Mouse (Mus musculus) mouse embryonic stem cell (cell line): ENCODE results near the gene Hectd4.

ENCODE experiments used
- in situ Hi-C, 2 experiments: fragments of 300-500 bp; cut with MboI; formaldehyde crosslinking; loops; 1 replicate in 1 of 2; 3 replicates in 1 of 2; pipeline ENCODE4 v1.14.3; 2019 to 2020; ENCODE audit warnings: low sequenced_read_pairs in 2 of 2, low pct_unique_long_range_greater_than_20kb in 1 of 2, mixed read lengths in 1 of 2; ENCODE audit not compliant: unreplicated experiment in 1 of 2

Hectd4 gene

DNA sequence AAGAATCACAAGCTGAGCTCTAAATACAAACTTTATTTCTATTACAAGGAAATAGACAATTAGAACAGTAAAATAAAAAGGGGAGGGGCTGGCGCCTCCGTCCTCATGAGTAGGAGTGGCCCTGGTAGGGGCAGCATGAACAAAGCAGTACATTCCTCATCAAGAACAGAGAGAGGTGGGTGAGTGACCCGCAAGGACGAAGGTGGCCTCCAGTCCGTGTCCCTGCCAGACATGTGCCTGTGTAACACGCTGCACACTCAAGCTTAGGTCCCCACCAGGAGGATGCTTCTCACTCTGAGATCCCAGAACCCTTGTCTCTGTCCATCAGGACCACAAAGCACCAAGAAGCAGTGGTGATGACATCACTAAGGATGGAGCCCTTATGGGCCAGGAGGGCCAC is 151.7 kb downstream of the Hectd4 start:
- in situ Hi-C loops: loop anchor here in 1 of 2 experiments (10.0 kb wide), 1 partner anchor 157 kb away; no protein-coding TSS in a partner anchor

DNA sequence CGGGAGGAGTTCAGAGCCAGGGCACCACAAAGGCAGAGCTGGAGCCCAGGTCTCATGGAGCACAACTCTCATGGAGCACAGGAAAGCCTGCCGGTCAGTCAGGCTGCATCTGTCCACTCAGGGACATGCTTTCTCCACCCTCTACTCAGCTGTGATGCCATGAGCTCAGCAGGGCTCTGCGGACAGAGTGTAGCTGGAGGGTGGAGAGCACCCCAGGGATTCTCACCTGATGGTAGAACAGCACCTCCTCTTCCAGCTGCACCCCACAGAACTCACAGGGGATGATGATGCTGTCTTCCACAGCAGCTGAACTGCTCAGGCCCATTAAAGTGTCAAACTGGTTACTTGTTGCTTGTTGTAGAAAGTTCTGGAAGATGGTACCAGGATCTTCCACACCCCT is 154.8 kb downstream of the Hectd4 start:
- in situ Hi-C loops: loop anchor here (5.0 to 10.0 kb wide), 2 partner anchors 157 to 160 kb away; no protein-coding TSS in a partner anchor

DNA sequence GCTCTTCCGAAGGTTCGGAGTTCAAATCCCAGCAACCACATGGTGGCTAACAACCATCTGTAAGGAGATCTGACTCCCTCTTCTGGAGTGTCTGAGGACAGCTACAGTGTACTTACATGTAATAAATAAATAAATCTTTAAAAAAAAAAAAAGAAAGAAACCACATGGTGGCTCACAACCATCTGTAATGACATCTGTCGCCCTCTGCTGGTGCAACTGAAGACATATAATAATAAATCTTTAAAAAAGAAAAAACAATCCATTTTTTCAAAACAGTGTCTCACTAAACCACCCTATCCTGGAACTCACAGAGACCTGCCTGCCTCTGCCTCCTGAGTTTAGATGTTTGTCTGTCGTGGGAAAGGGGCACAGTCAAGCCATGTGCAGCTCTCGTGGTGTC is 157.0 kb downstream of the Hectd4 start:
- in situ Hi-C loops: loop anchor here (5.0 to 10.0 kb wide), 2 partner anchors 160 to 162 kb away; no protein-coding TSS in a partner anchor

DNA sequence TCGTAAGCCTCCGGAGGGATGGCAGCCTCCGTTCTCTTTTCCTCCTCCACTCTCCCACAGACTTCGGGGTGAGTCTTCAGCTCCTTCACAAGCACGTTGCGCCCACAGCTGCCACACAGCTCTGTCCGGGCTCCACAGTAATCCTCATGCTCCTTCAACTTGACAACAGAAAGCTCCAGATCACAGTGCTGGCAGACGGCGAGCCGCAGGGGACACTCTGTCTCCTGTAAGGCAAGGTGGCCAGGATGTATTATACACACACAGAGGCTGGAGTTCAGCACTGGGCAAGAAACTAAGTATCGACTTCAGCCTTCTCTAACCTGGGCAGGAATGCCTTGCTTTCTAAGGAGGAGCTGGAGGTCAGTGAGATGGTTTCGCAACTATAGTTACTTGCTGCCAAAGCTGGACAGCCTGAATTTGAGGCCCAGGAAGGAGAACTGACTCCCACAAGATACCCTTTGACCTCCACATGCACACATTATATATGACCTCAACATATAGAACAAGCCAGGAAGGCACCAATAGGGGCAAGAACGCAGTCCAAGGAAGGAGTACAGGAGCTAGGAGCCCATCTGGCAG is 158.7 kb downstream of the Hectd4 start:
- in situ Hi-C loops: loop anchor here (5.0 to 10.0 kb wide), 2 partner anchors 161 to 164 kb away; no protein-coding TSS in a partner anchor

DNA sequence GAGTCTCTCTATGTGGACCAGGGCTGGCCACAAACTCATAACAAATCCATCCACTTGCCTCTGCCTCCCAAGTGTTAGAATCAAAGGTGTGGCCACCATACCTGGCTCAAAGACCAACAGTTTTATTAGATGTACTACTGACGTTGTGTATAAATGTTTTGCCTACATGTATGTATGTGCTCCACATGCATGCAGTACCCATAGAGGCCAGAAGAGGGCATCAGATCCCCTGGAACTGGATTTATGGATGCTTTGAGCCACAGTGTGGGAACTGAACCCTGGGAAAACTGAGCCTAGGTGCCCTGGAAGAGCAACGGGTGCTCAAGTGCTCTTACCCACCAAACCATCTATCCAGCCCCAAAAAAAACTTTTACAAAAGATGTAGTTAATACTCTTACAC is 160.7 kb downstream of the Hectd4 start:
- in situ Hi-C loops: no loop called here

DNA sequence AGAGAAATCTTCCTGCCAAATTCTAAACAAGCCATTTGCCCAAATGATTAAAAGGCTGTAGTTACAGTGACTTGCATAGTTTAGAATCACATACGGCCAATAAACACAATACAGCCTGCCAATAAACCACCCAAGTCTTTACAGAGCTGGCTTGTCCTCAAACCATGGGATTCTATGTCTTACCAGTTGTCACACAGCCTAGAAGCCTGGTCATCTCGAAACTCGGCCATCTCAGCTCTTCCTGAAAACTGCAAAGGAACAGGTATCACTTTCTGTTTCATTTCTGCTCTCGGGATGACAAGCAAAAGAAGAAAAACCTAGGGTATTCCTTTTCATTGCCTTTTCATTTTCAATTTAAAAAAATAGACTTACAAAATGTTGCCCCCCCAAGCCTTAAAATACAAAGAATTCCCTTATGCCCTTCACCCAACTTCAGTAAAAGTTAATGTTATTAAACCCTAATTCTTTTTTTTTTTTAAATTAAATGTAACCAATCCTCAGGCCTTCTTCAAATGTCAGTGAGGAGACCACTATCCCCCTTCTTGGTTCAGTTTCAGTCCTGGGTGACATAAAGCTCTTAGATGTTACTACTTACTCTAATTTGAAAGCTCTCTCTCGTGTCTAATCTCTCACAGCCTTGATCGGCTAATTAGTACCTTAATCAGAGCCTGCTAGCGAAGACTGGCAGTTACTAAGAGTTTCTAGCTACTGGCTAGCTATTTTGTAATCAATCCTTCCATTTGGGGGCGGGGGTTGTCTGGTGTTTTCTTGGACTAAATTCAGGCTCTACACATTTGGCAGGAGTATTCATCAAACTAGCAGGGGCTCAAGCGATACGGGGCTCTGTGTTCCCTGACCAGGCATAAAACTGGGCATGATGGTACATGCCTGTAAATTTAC is 164.1 kb downstream of the Hectd4 start:
- in situ Hi-C loops: no loop called here

DNA sequence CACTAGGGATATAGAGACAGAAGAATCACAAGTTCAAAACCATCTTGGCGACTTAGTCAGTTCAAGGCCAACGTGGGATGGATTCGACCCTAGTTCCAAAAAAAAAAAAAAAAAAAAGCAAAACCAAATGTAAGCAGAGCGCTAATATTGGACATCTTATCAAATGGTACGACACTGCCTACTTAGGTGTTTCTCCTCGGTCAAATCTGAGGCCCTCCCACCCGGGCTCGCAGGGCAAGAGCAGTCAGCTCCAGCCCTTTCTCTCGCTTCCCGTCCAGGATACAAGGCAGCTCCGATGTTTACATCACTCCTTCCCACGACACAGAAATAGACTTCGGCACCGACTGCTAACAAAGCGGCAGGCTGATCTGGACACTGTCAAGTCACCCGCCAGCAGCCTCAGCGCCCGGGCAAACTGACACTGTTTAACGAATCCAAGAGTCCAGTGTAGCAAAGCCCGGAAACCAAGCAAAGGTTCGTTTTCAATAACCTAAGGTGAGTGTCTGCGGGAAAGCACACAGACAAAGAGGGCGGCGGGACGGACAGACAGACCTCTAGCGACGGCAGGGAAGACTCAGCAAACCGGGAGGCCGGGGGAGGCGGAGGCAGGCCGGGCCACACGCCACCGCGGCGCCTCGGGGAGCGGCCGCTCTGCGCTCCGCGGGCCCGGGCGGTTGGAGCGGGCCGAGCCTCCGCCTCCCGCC is 164.9 kb downstream of the Hectd4 start:
- in situ Hi-C loops: no loop called here

DNA sequence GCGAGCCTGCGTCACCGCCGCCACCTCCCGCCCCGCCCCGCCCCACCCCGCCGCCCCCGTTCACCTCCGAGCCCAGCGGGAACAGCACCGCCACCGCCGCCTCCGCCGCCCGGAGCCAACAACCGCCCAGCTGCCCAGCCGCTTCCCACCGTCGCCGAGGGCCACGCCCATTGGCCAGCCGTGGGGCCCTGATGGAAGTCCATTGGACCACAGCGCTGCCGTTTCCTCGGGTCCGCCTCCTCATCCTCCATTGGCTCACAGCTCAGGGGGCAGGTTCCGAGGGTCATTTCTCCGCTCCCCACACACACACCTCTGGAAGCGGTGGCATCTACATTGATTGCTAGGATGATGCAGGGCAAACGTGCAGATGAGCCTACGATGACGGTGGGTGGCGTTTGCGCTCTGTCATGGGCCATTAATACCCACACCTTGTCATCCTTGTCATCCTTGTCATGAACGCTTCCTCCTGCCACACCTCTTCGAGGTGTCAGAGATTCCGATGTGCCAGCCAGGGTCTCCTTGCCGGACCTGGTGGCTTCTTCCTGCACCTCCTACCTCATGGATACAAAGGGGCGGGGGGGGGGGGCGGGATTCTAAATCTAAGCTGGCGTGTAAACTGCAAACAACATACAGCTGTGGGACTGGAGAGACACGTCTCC is 165.6 kb downstream of the Hectd4 start, which contains the start of gene Trafd1:
Gene Trafd1, minus strand, starts transcription at position 172 of the 659 bp plus-strand sequence.
- in situ Hi-C loops: no loop called here

DNA sequence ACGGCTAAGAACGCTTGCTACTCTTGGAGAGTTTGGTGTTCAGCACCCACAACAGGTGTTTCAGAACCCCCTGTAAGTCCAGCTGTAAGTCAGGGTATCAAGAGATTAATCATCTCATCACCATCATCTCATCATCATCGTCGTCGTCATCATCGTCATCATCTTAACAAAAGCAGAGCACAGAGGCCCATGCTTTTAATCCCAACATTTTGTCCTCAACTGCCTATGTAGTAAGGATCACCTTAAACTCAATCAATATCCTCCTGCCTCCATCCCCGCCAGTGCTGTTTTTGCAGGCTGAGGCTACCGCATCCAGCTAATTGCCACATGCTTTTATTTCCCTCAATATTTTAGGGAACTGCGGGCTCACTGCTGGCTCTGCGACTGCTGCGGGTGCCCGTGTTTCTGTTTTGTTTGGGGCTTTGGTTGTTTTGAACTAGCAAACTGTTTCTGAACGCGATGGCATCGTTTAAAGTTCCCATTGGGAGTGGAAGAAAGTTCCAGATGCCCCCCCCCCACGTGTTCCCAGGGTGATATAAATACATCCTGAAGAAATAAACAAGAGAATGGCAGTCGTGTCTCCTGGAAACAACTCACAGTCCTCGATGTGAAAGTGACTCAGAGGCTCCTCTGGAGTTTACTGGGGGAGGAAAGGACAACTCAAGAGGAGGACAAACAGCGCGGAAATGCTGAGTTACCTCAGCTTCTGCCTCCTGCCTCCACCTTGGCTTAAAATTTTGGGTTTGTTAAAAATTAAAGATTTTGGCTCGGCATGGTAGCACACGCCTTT is 166.3 kb downstream of the Hectd4 start:
- in situ Hi-C loops: no loop called here

DNA sequence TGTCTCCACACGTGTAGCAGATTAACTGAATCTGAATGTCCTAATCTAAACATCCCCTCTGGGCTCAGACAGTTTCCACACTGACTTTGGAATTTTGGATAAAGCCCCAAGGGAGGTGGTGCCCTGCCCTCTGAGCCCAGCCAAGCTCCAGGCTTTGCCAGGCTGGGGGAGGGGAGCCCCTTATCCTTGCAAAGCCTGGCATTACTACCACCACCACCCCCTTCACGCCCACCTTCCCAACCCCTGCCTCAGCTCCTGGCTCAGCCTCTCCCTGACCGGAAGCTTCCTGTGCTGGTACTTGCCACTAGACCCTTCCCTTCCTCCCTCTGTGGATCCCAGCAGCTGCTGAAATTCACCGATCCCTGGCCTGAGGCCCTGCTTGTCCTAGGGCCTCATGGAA is 167.1 kb downstream of the Hectd4 start:
- in situ Hi-C loops: no loop called here

DNA sequence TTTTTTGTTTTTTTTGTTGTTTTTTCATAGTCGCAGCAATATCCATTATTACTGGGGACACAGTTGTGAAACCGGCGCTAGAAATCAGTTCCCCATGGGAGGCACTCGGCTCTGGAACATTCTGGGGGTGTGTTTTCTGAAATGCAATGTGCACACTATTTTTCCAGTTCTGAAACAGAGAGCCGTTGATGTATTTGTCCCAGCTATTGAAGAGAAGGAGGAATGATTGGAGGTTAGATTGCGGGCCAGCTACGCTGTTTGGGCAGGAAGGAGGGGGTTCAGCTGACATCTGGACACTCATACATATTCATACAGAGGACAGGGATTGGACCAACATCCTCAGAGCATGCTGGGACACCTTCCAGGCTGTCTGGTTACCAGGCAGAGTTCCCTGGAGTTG is 169.1 kb downstream of the Hectd4 start:
- in situ Hi-C loops: no loop called here

DNA sequence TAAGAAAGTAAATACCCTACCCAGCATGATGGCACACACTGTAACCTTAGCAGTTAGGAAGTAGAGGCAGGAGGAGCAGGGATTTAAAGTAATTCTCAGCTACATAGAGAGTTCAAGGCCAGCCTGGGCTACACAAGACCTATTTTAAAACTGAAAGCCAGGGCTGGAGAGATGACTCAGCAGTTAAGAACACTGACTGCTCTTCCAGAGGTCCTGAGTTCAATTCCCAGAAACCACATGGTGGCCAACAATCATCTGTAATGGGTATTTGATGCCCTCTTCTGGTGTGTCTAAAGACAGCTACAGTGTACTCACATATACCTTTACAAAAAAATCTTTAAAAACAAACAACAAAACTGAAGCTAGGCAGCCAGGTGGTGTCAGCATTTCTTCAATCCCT is 169.7 kb downstream of the Hectd4 start:
- in situ Hi-C loops: no loop called here

DNA sequence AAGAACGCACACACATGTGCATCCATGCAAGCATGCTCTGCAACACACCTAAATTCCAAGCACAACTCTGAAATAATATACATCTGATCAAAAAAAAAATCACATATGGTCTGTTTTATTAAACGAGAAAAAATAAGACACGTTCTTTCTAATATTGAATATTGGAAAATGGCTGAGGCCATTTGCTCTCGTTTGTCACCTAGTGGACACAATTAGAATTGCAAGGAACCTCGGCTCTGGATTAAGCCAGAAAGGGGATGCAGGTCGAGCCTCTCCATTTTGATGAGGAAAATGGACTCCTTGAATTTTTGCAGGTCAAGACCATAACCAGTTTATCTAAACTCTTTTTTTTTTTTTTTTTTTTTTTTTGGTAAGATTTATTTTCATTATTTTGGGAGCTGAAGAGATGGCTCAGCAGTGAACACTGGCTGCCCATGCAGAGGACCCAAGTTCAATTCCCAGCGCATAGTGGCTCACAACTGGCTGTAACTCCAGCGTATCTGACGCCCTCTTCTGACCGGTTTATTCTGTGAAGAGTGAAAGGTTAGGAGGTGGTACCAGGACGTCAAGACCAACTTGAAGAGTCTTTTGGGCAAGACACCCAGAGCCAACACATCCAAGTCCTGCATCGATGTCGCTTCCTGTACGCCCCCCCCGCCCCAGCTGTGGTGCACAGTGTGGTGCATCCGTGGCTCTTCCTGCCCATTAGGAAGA is 172.8 kb downstream of the Hectd4 start:
- in situ Hi-C loops: no loop called here

DNA sequence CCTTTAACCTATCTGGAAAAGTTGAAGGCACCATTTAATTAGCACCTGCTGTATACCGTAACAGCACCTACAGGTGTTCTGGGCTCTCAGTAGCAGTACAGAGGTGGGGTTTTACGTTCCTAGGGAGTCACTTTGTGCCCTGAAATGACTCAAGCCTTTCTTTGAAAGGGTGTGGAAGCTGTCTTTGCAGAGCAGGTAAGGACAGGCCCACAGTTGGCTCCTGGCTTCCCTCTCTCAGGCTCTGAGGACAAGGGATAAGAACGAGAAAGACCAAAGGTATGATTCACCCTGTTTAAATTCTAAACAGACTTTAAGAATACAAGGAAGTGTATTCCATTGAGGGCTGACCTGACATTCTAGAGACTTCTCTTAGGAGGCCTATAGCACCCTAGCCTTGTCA is 173.4 kb downstream of the Hectd4 start:
- in situ Hi-C loops: no loop called here

DNA sequence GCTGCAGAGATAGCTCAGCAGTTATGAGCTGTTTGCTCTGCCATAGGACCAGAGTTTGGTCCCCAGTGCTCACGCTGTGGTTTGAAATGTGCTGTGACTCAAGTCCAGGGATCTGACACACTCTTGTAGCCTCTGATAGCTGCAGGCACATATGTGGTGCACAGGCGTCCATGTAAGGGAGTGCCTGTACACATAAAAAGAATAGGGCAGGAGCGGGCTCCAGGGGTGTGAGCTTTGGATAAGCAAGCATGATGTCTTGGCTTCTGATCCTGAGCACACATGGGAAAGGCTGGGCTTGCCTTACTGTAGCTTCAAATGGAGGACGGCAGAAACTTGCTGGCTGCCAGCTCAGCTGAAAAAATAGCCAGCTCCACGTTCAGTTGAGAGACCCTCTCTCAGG is 175.6 kb downstream of the Hectd4 start:
- in situ Hi-C loops: no loop called here

DNA sequence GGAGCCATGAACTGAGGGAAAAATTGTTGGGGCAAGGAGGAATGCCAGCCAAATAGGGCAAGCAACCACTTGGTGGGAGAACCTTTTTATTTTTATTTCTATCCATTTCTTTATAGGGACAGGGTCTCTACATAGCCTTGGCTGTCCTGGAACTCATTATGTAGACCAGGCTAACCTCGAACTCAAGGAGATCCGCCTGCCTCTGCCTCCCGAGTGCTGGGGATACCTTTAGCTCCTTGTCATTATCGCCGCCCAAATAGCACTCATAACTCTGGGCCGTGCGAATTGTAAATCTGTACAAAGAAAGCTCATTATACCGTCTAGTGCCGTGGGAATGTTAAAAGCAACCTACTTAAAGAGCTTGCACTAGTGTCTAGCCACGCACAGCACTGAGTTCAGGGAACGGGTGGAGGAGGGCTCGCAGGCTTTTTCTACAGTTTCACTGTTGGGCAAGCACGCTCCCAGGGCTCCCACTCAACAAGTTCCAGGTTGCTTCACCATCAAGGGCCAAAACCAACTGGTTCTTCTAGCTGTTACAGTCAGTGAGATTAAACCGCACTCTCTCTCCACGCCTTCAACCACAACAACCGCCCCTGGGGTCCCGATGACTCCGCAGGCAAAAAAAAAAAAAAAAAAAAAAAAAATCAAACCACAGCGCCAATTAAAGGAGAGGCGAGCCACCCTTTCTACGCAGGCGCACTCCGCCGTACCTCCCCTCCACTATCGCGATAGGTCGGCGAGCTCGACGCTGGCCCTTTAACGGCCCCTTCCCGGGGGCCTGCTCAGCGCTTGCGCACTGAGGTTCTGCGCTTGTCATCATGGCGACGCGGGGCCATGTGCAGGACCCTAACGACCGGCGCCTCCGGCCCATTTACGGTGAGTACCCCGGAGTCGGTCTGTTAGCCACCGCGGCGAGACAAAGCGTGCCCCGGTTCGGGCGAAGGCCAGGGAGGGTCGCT is 177.4 kb downstream of the Hectd4 start, which contains the start of gene Naa25:
Gene Naa25, plus strand, starts transcription at position 750 of the 959 bp plus-strand sequence.
- in situ Hi-C loops: no loop called here
